Mouse (Mus musculus): ENCODE measurements around the gene 1500009C09Rik.

GRCm38 (mm10) chr15:82206365-82207104, 45.7 kb upstream of the 1500009C09Rik start:
- TF ChIP-seq CTCF (IDR thresholded peaks at IDR 0.05; ENCODE audit: low read depth, low read length) (no peak), GATA1 (IDR thresholded peaks at IDR 0.05; ENCODE audit: borderline replicate concordance, low read length) (no peak), TAL1 (conservative IDR thresholded peaks at IDR 0.05; ENCODE audit: low read depth, low read length) (no peak), POLR2AphosphoS5 (IDR thresholded peaks at IDR 0.05; ENCODE audit: insufficient replicate concordance, low read depth, low read length) (no peak), GATA2 (IDR thresholded peaks at IDR 0.05; ENCODE audit: borderline replicate concordance, low read depth, low read length) (no peak)
